Mouse (Mus musculus) adrenal gland, adult 2 months (tissue): Measurements from ENCODE around the gene Dtx2. TPM values are rescaled to one million over a fixed set of nuclear protein-coding genes. Genes with fewer than 3 reads are reported as not detected.
"Not testable (repeated sequence)": the region's sequence is repeated elsewhere in the genome, so short reads cannot be mapped to it uniquely, and the experiment has no call there.

Source experiments
- DNase-seq: peaks from one replicate; pipeline ENCODE4 v3.0.0; 2021
- polyA plus RNA-seq: library from polyadenylated mRNA; depleted of rRNA; stranded (reverse); fragments of >200 nt; gene quantifications from 2 replicates; pipeline ENCODE4 v1.2.3, GENCODE M21; 2012
- total RNA-seq, 2 experiments: library from RNA; stranded (reverse); gene quantifications; 2 replicates each; pipeline ENCODE4 v1.2.3; 2021

Dtx2 gene
- total and polyA plus RNA-seq, 3 experiments, result 13.6 to 30.1 (median 19.0) TPM

DNA sequence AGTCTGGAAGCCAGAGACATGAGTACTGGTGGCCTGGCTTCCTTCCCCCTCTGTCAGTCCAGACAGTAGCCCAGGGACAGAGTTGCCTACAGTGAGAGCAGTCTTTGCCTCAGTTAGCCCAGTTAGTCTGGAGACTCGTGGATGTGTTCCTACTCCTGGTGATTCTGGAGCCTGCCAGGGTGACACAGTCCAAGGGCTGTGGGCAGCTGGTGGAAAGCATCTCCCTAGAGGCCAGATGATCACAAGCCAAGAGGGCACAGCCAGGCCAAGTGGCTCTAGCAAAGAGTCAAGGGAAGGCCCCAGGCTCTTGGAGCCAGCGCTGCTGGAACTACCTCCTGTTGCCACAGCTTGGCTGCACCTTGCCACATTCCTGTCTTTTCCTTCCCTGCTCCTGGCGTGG lies 31.1 kb downstream of the Dtx2 start:
- peak; percentile 51 for DNase-seq

DNA sequence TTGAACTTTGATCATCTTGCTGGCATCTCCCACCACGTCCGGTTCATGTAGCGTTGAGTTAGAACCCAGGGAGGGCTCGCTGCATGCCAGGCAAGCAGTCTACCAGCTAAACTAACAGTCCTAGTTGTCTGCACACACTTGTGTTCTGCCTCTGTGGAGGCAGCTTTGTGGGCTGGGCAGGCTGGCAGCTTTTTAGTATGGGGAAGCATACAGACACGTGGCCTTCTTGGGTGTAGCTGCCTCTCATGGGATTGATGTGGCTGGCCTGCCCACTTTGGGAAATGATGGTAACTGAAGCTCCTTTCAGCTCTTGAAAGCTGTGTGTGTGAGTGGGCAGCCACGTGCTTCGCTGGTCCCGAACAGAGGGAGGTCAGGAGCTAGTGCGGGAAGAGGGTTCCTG lies 32.3 kb downstream of the Dtx2 start:
- no peak for DNase-seq

DNA sequence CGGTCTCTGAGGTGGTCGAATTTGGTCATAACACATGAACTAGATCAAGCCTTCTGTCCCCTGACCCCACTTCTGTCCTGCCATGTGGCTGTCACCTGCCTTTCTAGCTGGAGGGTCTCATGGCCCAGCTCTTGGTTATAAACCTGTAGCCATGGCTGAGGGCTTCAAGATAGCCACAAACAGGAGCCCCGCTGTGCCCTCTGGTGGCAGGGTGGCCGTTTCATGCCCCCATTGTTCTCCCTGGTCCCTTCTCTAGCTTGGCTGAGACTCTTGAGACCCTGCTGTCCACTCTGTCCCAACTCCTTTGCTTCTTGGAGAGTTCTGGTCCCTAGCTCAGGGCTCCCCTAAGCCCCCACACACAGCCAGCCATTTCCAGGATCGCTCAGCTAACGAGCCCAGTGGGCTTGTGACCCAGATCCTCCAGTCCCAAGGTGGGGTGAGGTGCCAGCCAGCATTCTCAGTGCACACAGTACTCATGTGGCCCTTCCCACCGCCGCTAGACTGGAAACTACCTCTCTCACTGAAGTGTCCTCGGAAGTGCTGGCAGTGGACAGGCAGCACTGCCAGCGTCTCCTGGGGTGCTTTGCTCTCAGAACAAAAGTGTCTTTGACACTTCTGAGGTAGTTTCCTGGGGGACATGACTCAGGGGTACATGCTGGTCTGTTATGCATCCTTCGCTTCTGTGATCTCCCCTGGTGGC lies 33.2 kb downstream of the Dtx2 start:
- no peak for DNase-seq

- no peak for DNase-seq
Observed at GRCm38 (mm10) chr5:136034868-136035267, 40.3 kb downstream of the Dtx2 start.

DNA sequence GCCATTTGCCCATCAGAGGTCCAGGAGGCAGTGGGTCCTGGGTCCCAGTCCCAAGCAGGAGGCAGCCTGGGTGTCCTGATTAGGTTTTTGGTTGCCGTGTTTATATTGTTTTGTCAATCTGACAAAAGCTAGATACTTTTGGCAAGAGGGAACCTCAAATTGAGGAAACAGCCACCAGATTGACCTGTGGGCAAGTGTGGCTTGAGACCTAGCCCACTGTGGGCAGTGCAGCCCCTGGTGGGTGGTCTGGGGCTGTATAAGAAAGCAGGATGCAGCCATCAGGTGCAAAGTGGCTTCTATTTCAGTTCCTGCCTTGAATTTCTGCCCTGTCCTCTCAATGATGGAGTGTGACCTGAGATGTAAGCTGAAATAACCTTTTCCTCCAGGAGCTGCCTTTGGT lies 40.7 kb downstream of the Dtx2 start:
- DNase-seq, result no peak

GRCm38 (mm10) chr5:136036667-136037066 lies 42.1 kb downstream of the Dtx2 start:
- no peak for DNase-seq

GRCm38 (mm10) chr5:136038258-136039214 lies 43.9 kb downstream of the Dtx2 start, which contains the start of gene Upk3b:
TSS of gene Upk3b (plus strand) at chr5:136038496.
- DNase-seq, result no peak

- no peak for DNase-seq
Observed at GRCm38 (mm10) chr5:136040210-136040609, 45.6 kb downstream of the Dtx2 start.

DNA sequence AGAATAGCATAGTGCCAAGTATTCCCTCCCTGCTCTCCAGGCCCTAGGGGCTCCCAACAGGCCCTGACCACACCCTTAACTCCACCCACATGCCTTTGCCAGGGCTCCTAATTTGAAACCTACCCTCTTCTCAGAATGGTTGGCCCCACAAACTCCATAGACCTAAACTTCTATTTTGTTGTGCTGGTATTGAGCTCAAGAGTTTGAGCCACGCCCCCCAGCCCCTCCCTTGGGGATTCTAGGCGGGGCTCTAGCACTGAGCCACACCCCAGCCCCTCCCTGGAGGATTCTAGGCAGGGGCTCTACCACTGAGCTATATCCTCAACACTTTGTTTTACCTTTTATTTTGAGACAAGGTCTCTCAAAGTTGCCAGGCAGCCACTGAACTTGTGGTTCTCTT lies 46.7 kb downstream of the Dtx2 start:
- DNase-seq, result no peak

- DNase-seq, result no peak
Observed at GRCm38 (mm10) chr5:136041666-136042065, 47.1 kb downstream of the Dtx2 start.

DNA sequence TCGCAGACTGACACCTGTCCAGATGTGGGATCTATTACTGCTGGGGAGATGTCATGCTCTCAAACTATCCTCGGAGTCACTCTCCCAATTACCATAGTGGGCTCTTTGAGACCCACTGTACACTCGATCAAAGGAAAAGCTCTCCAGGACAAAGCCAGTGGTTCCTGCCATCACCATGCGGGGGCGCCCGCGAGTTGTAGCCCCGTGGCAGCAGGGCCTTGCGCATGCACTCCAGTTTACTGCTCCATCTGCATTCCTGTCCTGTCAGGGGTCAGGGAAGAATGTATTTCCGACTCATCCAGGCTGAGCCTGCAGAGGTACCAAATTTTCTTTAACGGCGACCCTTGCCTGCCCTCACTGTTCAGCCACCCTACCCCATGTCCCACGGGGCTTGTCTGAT lies 50.3 kb downstream of the Dtx2 start:
- DNase-seq, result no peak

DNA sequence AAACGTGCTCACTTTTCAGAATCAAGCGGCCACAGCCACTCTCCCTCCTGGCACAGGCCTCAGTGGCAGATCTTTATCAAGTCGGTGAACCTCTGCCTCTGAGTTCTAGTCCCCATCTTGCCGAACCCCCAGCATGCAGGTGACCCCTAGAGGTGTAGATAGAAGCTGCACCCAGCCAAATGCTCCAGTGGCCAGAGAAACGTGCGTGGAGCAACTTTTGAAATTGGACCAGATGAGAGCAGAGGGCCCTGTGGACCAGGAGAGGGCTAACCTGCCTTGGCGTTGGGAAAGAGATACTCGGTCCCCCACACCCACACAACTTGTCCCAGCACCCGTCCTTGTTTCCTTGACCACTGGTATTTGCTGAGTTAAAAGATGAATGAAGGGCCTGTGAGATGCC lies 50.8 kb downstream of the Dtx2 start:
- DNase-seq, result peak; percentile 29

DNA sequence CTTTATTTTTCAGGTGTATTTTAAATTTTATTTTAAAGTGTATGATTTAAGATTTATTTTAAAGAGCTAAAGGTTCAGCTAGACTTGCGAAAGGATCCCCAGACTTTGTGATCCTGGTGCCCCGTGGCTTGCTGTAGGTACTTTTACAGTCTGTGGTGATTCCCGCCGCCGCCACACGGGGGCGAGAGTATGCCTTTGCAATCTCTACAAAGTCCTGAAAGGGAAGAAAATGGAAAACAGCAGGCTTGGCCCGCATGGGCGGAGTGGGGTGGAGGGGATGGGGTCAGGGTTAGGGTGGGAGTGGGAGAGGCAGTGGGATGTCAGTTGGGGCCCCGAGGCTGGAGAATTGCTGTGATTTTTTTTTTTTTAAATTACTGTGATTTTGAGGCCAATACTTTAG lies 51.4 kb downstream of the Dtx2 start:
- DNase-seq, result peak; percentile 82

DNA sequence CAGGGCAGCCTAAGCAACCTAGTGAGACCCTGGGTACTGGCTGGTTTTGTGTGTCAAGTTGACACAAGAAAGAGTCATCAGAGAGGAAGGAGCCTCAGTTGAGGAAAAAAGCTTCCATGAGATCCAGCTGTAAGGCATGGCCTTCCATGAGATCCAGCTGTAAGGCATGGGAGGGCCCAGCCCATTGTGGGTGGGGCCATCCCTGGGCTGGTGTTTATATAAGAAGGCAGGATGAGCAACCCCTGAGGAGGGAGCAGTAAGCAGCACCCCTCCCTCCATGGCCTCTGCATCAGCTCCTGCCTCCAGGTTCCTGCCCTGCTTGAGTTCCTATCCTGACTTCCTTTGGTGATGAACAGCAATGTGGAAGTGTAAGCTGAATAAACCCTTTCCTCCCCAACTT lies 53.9 kb downstream of the Dtx2 start:
- DNase-seq, result not testable (repeated sequence)

DNA sequence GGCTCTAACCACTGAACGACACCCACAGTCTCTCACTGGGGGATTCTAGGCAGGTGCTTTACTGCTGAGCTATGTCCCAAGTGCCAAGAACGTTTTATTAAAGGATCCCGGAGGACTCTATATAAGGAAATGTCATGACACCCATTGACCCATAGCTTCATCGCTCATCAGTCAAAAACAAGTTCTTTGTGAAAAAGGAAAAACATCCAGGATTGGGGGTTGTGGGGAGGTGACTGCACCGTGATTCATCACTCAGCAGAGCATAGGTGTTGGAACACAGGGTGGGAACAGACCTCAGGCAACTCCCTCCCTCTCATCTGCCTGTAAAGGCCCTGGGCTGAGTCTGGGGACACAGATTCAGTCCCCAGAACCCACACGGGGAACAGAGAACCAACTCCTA lies 55.3 kb downstream of the Dtx2 start:
- peak; percentile 53 for DNase-seq

GRCm38 (mm10) chr5:136051231-136052085 lies 56.9 kb downstream of the Dtx2 start:
- peak; percentile 91 for DNase-seq

GRCm38 (mm10) chr5:136052861-136053655 lies 58.5 kb downstream of the Dtx2 start:
- peak; percentile 30 for DNase-seq

GRCm38 (mm10) chr5:136054301-136055077 lies 59.9 kb downstream of the Dtx2 start, which contains the start of gene Upk3bl:
TSS of gene Upk3bl (plus strand) at chr5:136054492.
- no peak for DNase-seq

DNA sequence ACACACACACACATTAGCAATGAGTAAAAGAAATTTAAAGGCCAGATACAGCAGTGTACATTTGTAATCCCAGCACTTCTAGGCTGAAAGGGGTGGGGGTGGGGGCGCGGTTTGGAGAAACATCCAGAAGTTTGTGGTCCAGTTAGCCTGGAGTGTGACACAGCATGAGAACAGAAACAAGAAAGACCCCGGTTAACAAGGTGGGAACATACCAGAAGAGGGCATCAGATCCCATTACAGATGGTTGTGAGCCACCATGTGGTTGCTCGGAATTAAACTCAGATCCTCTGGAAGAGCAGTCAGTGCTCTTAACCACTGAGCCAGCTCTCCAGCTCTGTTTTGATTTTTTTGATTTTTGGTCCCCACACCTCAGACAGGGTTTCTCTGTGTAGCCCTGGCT lies 61.5 kb downstream of the Dtx2 start:
- DNase-seq, result no peak

- no peak for DNase-seq
Observed at GRCm38 (mm10) chr5:136057085-136057484, 62.5 kb downstream of the Dtx2 start.
